Mouse (Mus musculus) adrenal gland, postnatal 4 days (tissue): ENCODE results near the gene Ttyh1. TPM values are rescaled to one million over a fixed set of nuclear protein-coding genes. Genes with fewer than 3 reads are reported as not detected.

Source experiments
- DNase-seq, 2 experiments: peaks; one replicate each; pipeline ENCODE4 v3.0.0; 2021 to 2022; ENCODE audit warnings: low spot score in 2 of 2, mixed read lengths in 2 of 2
- total RNA-seq, 2 experiments: library from RNA; stranded (reverse); gene quantifications; 2 replicates each; pipeline ENCODE4 v1.2.3; 2021

The Ttyh1 gene
- total RNA-seq, 2 experiments from 2014 or later = 13.7 to 19.0 TPM

GRCm38 (mm10) chr7:4165286-4165685, 46.1 kb downstream of the Ttyh1 start:
- no peak for DNase-seq

- no peak for DNase-seq
Observed at GRCm38 (mm10) chr7:4167098-4167497, 47.9 kb downstream of the Ttyh1 start.

GRCm38 (mm10) chr7:4170193-4170938, 51.2 kb downstream of the Ttyh1 start:
- no peak for DNase-seq

GRCm38 (mm10) chr7:4178438-4178837, 59.2 kb downstream of the Ttyh1 start:
- DNase-seq = peak in 1 of 2 experiments; percentile 34

Other genes with a start within 250 kb of the Ttyh1 start
- gene Gm14548, start 221.3 kb upstream of the Ttyh1 start, total RNA-seq = under 1 TPM in 1 of 2 experiments, not detected in 1; 0.56 TPM
- under 1 TPM; 0.65 to 0.67 TPM for gene Lilra6, start 203.9 kb upstream of the Ttyh1 start, total RNA-seq
- 1 to 10 TPM; 1.6 to 1.9 TPM for gene Lair1, start 56.2 kb upstream of the Ttyh1 start, total RNA-seq
- gene Leng8, start 17.6 kb downstream of the Ttyh1 start, total RNA-seq = 100 to 1,000 TPM; 209 to 212 TPM
- 1 to 10 TPM; 8.2 to 9.3 TPM for gene Leng9, start 31.0 kb downstream of the Ttyh1 start, total RNA-seq
- 10 to 100 TPM; 51.6 to 53.5 TPM for gene Cdc42ep5, start 45.5 kb downstream of the Ttyh1 start, total RNA-seq
- 1 to 10 TPM in 1 of 2 experiments, under 1 TPM in 1; 0.76 to 1.1 TPM for gene Lilra5, start 118.3 kb downstream of the Ttyh1 start, total RNA-seq
- under 1 TPM in 1 of 2 experiments, not detected in 1; 0.20 TPM for gene Ncr1, start 218.3 kb downstream of the Ttyh1 start, total RNA-seq